Mouse (Mus musculus) lung, postnatal 4 days (tissue): ENCODE results near the gene Kri1.
"Not testable (repeated sequence)": the region's sequence is repeated elsewhere in the genome, so short reads cannot be mapped to it uniquely, and the experiment has no call there.

Source experiments
- DNase-seq, 2 experiments: peaks; one replicate each; pipeline ENCODE4 v3.0.0; 2021

The Kri1 gene

DNA sequence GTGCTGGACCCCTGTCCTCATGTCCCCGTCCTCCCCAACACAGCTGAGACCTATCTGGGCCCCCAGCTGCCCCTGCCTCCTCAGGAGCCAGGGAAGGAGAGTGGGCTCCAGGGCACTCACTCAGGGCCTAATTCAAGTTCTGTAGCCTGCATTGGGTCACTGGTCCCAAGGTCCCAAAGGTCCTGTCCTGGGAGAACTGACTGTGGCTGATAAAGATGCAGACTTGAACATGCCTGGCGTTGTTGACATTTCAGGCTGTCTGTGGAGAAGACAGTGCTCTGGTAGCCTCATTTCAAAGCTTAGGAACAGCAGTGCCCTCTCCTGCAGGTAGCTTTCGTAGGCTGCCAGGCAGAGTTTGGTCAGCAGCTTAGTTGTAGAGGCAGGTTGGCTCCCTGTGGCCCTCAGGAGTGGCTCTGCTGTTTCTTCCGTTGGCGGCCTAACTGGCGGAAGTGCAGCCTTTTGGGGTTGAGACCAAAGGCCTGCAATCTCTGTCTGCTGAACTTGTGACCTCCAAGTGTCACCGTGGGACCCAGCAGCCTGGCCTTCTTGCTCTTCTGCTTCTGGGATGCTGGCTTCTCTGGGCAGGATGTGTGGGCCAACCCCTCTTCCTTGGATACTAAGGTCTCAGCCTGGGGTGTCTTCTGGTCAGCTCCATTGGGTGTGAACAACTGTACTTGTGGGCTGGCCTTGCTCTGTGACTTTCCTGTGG lies 14.1 kb downstream of the Kri1 start:
- DNase-seq: peak in 1 of 2 experiments; percentile 67

DNA sequence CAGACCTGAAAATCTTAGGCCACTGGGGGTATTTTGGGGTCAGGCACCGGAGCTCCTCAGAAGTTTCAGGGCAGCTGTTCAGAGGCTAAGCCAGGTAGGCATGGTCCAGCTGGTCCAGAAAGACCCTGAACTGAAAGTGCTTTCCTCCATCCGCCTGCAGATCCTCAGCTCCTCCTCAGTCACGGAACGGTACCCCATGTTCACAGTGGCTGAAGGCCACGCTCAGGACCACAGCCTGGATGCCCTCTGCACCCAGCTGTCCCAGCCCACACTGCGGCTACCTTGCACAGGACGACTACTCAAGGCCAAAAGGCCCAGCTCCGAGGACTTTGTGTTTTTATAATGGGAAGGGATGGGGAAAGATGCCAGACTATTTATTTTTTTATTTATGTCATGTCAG lies 14.7 kb downstream of the Kri1 start:
- DNase-seq: no peak

DNA sequence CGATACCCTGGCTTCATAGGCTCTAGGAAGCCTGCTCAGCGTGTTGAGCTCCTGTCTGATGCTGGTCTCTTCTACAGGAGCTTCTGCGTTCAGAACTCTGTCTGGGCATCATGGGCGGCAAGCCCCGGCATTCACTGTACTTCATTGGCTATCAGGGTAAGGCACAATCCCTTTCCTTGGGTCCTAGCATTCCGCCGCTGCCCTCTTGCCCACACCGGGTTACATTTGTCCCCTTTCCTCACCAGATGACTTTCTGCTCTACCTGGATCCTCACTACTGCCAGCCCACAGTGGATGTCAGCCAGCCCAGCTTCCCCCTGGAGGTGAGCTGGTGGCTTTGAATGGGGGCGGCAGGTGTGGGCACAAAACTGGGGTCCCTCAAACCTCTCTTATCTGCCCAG lies 15.4 kb downstream of the Kri1 start:
- no peak for DNase-seq

DNA sequence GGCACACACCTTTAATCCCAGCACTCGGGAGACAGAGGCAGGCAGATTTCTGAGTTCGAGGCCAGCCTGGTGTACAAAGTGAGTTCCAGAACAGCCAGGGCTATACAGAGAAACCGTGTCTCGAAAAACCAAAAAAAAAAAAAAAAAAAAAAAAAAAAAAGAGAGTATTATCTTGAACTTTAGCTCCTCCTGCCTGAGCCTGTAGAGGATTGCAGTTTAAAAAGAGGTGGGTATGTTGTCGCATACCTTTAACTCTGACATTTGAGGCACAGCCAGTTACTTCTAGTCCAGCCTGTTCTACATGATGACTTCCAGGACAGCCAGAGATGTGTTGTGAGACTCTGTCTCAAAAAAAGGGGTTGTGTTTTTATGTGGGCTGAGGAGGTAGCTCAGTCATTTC lies 18.2 kb downstream of the Kri1 start:
- DNase-seq: not testable (repeated sequence)

DNA sequence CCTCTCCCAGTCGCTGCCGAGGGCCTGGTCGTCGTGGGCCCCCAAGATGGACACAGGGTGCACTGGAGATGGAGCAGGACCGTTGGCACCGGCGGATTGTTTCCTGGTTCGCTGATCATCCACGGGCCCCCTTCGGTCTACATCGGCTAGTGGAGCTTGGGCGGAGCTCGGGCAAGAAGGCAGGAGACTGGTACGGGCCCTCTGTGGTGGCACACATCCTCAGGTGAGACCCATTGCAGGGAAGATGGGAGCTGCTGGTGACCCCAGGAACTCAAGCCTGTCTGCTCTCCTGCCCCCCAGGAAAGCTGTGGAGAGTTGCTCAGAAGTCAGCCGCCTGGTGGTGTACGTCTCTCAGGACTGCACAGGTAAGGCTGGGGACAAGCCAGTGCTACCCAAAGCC lies 19.5 kb downstream of the Kri1 start:
- no peak for DNase-seq

DNA sequence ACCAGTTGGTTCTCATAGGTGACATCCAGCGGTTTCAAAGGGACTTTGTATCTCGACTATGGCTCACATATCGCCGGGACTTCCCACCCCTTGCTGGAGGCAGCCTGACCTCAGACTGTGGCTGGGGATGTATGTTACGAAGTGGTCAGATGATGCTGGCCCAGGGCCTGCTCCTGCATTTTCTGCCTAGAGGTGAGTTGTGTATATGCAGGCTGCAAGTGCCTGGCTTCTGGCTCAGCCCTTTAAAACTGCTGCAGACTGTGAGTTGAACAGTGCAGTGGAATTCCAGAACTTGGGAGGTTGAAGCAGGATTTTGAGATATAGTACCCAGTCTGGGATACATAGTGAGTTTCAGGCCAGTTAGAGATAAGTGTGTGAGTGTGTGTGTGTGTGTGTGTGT lies 20.9 kb downstream of the Kri1 start:
- DNase-seq: no peak

DNA sequence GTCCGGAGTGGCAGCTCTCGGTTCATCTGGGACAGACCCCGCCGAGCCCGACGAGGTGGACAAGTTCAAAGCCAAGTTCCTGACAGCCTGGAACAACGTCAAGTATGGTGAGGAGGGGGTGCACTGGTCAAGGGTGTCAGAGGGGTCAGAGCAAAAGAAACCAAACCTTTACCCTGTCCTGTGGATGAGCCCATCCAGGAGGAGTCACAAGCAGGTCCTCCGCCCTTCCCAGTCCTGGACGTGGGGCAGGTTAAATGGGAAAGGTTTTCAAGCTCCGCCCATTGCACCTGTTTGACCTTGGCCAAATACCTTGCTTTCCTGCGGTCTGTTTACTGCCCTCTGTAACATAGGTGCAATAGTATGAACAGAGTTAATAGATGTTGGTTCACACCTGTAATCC lies 22.2 kb downstream of the Kri1 start:
- DNase-seq: no peak

DNA sequence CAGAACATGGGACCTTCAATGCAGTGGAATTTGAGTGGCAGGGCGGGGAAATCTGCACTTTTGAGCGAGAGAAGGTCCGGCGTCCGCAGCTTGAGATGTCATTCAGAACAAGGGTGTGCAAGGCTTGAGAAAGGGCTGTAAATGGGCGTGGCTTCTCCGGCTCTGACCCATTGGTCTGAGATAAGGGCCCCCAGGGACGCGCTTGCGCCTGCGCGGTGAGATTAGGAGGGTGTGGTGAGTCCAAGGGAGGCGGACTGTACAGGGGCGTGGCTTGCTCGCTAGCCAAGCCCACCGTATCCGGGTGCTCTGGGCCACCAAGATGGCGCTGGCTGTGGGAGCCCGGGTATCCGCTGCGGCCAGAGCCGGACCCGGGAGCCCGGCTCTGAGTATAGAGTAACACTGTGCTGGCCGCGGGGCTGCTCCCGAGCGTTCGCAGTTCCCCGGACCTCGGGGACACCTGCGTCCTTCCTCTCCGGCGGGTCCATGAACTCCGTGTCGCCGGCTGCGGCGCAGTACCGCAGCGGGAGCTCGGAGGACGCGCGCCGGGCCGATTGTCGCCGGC lies 22.7 kb downstream of the Kri1 start, which contains the start of gene Atg4d:
Gene Atg4d, plus strand, starts transcription at position 294 of the 562 bp plus-strand sequence.
- peak; percentile 99 for DNase-seq

DNA sequence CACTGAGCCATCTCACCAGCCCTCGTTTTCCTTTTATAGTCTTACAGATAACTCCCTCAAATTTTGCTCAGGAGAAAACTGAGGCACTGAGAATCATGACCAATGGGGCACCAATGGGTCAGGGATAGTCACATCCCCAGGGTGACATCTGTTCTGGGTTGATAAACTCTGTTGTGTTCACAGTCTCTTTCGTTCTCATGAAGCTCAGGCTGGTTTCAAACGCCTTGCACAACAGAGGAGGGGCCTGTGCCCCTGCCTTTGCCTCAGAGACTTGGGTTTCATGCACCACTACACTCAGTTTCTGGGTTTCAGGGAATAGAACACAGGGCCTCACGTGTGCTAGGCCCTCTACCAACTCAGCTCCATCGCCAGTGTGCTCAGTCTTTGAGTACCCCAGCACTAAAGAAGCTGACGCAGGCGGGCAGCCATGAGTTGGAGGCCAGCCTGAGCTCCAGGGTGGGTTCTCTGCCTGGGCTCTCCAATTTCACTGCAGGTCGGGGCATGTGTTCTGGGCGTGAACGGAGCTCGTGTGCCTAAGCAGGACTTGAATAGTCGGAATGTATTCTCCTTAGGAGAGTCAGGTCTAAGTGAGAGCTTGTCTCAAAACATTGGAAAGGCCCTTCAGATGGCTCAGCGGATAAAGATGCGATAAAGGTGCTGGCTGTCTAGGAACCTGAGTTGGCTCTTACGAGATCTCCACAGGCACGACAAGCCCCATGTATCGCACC lies 23.3 kb downstream of the Kri1 start:
- no peak for DNase-seq

DNA sequence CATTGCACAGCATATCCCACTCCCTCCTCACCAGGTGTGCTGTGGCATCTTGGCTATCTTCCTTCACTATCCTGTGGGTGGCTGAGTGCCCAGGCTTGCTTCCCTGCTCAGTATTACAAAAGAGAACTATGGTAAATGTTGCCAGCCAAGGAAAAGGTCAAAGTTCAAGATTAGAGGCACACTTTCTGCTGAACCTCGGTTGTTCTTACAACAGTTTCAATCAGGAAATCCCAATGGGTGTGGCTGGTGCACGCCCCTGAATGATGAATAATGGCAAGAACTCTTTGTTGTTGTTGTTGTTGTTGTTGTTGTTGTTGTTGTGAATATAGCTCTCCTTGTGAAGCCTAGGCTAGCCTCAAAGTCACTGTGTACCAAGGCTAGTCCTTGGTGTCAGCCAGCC lies 25.9 kb downstream of the Kri1 start:
- no peak for DNase-seq

DNA sequence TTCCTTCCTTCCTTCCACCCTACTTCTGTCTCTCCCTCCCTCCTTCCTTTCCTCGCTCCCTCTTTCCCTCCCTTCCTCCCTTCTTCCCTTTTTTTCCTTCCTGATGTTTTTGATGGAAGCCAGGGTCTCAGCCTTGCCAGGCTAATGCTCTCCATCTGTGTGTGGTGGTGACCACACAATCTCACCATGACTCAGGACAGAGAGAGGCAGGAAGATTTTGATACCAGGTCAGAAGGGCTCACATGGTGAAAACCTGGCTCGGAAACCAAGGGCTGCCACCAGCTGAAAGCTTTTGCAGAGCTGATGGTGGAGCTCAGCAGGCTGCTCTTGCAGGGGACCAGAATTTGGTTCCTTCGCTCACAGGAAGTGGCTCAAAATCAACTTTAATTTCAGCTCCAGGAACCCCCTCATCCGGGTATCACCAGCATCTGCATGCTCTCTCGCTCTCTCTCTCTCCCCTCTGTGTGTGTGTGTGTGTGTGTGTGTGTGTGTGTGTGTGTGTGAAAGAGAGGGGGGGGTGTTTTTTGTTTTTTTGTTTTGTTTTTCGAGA lies 27.2 kb downstream of the Kri1 start:
- DNase-seq: no peak

DNA sequence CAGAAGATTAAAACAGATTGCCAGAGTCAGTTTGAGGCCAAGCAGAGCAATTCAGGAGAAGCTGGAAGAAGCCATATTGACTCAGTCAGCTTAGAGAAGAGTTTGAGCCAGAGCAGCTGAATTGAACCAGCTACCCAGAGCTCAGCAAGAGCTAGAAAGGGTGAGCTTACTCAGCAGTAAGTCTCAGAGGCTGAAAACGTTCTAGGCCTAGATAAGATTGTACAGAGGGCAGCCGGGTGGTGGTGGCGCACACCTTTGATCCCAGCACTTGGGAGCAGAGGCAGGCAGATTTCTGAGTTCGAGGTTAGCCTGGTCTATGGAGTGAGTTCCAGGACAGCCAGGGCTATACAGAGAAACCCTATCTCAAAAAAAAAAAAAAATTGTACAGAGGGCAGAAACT lies 31.4 kb downstream of the Kri1 start:
- not testable (repeated sequence) for DNase-seq

DNA sequence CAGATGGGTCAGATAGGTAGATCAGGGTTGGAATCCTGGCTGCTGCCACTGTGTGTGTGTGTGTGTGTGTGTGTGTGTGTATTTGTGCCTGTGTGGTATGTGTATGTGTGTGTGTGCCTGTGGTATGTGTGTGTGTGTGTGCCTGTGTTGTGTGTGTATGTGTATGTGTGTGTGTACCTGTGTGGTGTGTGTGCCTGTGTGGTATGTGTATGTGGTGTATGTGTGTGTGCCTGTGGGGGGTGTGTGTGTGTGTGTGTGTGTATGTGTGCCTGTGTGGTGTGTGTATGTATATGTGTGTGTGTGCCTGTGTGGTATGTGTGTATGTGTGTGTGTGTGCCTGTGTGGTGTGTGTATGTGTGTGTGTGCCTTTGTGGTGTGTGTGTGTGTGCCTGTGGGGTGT lies 33.1 kb downstream of the Kri1 start:
- DNase-seq: no peak

DNA sequence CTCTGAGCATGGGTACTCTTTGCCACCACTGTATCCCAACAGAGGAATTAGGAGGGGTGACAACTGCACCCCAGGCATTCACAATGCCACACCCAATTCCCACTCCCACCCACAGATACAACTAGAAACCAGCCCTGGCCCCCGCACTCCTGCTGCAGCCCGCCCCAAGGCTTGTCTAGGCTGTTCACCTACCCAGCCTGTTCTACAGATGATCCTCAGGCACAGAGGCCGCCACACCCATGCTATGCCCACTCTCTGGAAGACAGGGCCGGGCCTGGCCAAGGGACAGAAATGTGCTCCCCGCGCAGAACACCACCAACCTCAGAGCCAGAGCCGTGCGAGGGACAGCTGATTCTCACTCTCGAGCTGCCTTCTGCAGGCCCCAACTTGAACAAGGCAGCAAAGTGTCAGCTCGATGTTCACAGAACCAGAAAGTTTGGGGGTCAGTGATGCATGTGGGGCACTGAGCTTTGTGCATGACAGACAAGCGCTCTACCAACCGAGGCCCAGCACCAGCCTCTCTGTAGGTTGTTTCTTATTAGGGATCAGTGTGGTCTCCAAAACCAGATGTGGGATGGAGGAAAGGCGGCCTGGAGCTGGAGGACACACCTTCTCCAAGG lies 36.5 kb downstream of the Kri1 start:
- no peak for DNase-seq

DNA sequence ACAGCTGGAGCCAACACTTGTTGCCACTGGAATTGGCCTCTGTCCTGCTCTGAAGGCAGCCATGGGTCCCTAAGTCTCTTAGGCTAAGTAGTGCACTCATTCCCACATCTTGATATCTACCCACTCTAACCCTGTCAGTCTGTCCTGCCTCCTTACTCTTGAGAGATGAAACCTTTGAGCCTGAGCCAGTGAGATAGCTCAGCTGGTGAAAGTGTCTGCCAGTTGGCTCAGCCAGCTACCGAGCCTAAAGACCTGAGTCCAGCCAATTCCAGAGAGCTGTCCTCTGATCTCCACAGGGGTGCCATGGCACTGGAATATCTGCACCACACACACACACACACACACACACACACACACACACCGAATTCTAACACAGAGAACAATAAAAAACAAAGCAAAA lies 37.3 kb downstream of the Kri1 start:
- DNase-seq: no peak

DNA sequence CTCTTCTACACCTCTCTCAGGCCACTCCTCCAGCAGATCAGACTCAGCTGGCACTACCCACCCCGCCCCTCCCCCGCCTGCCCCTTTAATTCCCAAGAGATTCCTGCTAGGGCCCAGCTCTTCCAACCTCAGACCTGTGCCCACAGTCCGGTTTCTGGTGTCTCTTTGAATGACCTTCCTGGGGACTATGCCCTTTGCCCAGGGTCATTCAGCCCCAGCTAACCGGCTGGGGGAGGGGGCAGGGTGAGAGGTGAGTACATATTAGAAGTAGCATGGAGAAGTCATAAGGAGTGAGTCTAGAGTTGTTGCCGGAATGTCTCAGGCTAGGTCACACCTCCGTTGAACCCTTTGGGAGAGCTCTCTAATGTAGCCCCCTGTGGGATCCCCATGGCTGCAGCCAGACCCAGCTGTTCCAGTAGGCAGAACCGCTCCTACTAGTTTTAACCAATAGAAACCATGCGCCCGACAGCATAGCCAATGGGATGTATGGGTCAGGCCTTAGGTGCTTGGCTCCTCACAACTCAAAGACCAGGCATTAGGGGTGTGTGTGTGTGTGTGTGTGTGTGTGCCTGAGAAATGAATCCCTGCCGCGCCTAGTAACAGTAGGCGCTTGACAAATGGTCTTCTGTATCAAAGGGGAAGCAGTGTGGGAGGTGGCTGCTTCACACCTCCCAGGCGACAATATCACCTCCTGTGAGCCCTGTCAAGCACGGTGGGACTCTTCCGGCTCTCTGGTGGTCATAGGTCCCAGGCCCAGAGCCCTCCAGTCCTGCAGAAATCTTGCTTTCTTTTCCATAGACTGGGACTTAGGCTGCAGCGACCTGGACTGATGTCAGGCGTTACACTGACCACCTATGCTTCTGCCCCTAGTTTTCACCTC lies 37.9 kb downstream of the Kri1 start:
- DNase-seq: no peak

DNA sequence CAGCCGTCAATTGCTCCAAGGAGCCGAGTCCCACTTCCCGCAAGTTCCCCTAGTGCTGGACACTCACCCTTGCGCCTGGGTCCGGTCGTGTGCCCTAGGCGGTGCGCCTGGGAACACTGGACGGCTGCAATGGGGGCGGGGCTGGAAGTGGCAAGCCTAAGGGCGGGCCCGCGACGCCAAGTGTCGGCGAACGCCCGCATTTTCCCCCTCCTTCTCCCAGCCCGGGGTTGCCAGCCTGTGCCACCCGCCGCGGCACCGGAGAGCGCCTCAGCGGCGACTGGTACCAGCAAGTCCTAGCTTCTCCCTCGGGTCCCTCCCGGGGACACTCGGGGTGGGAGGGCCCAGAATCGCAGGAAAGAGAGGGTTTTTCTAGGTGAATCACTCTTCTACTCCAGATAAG lies 39.4 kb downstream of the Kri1 start, which contains the start of gene S1pr5:
Gene S1pr5, minus strand, starts transcription at position 118 of the 400 bp plus-strand sequence.
- DNase-seq: peak; percentile 66 to 70

DNA sequence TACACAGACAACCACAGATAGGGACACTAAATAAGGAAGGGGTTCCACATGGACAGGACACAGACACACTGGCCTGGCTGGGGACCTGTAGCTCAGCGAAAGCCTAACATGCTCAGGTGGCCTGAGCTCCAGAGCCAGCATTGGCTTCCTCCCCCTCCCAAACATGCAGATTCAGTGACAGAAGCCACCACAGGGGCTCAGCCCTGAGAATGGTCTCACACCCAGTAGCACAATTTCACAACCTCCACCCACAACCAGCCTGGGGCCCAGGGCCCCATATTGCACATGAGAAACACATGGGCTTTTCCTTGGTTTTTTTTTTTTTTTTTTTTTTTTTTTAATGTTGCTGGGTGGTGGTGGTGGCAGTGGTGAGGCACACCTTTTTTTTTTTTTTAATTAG lies 41.4 kb downstream of the Kri1 start:
- peak in 1 of 2 experiments; percentile 30 for DNase-seq

DNA sequence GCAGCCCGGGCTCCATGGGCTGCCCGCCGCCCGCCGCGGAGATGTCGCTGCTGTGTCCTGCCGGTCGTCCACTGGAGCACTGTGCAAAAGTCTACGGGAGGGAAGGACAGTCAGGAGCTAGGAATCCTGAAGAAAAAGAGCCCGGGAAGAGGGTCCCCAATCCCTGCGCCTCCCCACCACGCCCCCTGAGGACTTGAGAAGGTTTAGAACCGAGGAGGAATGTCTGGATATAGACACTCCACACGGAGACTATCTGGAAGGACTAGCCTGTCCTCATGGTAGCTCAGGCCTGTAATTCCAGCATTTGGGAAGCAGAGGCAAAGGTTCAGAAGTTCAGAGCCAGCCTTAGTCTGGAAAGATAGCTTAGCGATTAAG lies 42.7 kb downstream of the Kri1 start:
- DNase-seq: no peak

DNA sequence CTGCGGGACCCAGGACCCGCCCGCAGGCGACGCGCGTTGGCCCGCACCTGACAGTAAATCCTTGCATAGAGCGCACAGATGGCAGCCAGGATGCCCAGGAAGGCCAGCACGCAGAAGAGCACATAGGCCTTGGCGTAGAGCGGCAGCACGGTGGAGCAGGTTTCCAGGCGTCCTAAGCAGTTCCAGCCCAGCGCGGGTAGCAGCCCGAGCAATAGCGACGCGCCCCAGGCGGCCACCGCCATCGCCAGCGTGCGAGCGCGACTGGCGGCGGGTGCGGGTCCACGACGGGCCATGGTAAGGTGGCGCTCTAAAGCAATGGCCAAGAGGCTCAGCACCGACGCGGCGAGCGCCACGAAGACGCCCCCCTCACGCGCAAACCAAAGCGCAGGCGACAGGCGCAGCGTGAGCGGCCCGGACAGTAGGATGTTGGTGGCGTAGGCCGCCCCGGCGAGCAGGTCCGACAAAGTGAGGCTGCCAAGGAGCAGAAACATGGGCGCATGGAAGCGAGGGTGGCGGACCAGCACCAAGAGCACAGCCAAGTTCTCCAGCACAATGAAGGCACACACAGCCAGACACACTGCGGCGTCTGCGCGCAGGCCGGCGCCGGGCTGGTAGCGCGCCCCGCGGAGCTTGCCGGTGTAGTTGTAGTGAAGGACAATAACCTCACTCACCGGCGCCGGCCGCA lies 43.2 kb downstream of the Kri1 start:
- peak in 1 of 2 experiments; percentile 37 for DNase-seq

DNA sequence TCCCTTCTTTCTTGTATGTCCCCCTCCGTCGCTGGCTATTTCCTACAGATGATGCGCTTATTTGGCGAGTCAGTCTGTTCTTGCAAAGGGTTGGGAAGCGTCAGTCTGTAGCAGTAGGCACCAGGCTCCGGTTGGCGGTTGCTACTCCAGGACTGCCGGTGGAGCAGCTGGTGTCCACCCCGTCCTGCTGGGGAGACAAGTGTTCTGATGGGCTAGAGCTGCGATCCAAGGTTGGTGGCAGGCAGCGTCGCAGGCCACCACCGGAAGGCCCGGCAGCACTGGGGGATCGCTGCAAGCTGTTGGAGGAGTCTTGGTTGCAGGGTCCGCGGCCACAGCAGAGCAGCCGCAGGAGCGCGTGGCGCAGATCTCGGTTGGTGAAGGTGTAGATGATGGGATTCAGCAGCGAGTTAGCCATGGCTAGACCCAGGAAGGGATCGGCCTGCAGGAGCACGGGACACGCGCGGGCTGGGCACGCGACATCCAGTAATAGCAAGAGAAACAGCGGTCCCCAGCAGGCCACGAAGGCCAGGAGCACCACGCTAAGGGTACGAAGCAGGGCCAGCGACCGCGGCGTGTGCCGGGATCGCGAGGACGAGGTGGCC lies 43.8 kb downstream of the Kri1 start:
- DNase-seq: no peak
